Mouse (Mus musculus) right cerebral cortex, postnatal 36 days (tissue): ENCODE measurements at regions not wholly inside any gene's neighbourhood (a gene's known extent, or its start where the extent isn't known, plus 50 kb on each side); places are given as distances from the start of the nearest gene placed in this dataset.
A peak's percentile ranks its signal among the peaks of the same experiment; 100 is the strongest.

Source experiments
- DNase-seq, 2 experiments: peaks; one replicate each; pipeline ENCODE4 v3.0.0; 2022; ENCODE audit warnings: low spot score in 2 of 2, mixed read lengths in 1 of 2

DNA sequence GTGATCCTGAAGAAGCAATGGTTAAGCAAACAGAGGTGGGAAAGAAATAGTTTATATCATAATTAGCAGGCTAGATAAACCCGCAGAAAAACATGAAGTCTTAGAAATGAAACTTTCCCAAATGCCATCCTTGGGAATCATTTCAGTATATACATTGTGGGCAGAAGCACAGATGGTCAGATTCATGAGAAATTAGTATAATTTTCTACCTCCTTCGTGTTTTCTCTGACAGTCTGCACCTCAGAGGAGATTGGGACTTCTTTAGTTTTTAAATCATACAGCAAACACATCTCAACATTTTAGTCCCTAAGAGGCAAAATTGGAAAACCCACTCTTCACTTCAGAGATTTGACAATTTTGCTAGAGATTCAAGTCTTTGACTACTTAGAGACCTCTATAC is 786.6 kb upstream of the Celf2 start:
- no peak for DNase-seq

GRCm38 (mm10) chr2:8291357-8291756 is 782.0 kb upstream of the Celf2 start:
- DNase-seq, result no peak

GRCm38 (mm10) chr2:8287403-8287802 is 778.0 kb upstream of the Celf2 start:
- DNase-seq, result no peak

DNA sequence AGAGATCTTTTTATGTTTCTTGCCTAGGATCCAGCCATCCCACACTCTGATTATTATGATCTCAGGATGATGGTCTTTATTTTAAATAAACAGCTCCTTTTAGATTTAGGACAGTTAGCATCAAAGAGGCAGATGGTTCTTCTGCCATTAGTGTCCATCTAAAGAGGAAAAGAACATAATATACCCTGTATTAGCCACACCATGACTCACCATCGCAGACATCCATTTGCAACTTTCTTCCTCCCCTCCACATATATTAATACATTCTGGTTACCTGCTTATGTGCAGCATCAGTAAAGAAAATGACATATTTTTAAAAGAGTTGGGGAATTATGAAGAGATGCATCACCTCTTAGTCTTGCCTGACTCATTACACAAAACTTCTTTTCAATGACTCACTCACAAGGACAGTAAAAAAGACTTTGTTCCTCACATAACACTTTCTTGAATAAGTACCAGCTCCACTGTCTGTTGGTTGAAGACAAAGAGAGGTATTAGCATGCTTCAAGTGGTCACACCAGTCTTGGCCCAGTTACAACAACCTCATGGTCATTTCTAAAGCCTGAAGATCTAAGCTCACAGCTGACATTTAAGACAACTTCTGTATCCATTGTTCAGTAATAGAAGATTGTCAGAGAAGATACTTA is 766.9 kb upstream of the Celf2 start:
- DNase-seq, result peak in 1 of 2 experiments; percentile 39
